Mouse (Mus musculus) hindbrain, embryonic 14.5 days (tissue): ENCODE data around the gene Smdt1. TPM values are rescaled to one million over a fixed set of nuclear protein-coding genes. Genes with fewer than 3 reads are reported as not detected.

ENCODE experiments used
- ATAC-seq: fragments of 200-750 bp; cut with Nextera tagmentation; 2 replicates; pipeline ENCODE4 v1.8.0; 2017; ENCODE audit warnings: moderate number of reproducible peaks, mild to moderate bottlenecking, moderate TSS enrichment, moderate library complexity; ENCODE audit not compliant: low FRiP score
- DNase-seq: peaks from one replicate; pipeline ENCODE4 v3.0.0-alpha.2; 2015; ENCODE audit warnings: low spot score
- H3K27ac ChIP-seq: fragments of 300-500 bp; sonication (generic); 2 replicates; pipeline ENCODE4 v1.5.1; 2014; ENCODE audit warnings: mild to moderate bottlenecking, moderate library complexity
- H3K27me3 ChIP-seq: fragments of 300-500 bp; sonication (generic); 2 replicates; pipeline ENCODE4 v1.6.1; 2014; ENCODE audit warnings: mild to moderate bottlenecking, low read length, mixed read lengths; ENCODE audit not compliant: control insufficient read depth, insufficient read depth
- H3K36me3 ChIP-seq: fragments of 300-500 bp; sonication (generic); replicated peaks from 2 replicates; pipeline ENCODE4 v1.6.1; 2014; ENCODE audit not compliant: control insufficient read depth, insufficient read depth
- H3K4me1 ChIP-seq: fragments of 300-500 bp; sonication (generic); replicated peaks from 2 replicates; pipeline ENCODE4 v1.6.1; 2014; ENCODE audit warnings: antibody characterized with exemption, low read length, mixed read lengths; ENCODE audit not compliant: control insufficient read depth, insufficient read depth
- H3K4me2 ChIP-seq: fragments of 300-500 bp; sonication (generic); replicated peaks from 2 replicates; pipeline ENCODE4 v1.6.1; 2014; ENCODE audit warnings: mild to moderate bottlenecking, moderate library complexity
- H3K4me3 ChIP-seq: fragments of 300-500 bp; sonication (generic); replicated peaks from 2 replicates; pipeline ENCODE4 v1.5.1; 2014; ENCODE audit warnings: mild to moderate bottlenecking, low read length
- H3K9ac ChIP-seq: fragments of 300-500 bp; sonication (generic); 2 replicates; pipeline ENCODE4 v1.6.1; 2014
- H3K9me3 ChIP-seq: fragments of 300-500 bp; sonication (generic); 2 replicates; pipeline ENCODE4 v1.6.1; 2016; ENCODE audit warnings: low read length; ENCODE audit not compliant: control insufficient read depth
- WGBS: fragments of 180-500 bp; shearing (Covaris S2); extraction: QIAGEN DNeasy Blood & Tissue Kit; methylation state at CpG from one replicate; pipeline ENCODE4 v1.1.7; 2014; 5-methylcytosine and 5-hydroxymethylcytosine counted together
- polyA plus RNA-seq: library from polyadenylated mRNA; unstranded; fragments of >200 nt; fragmentation: Nextera tagmentation; extraction: Ambion mirVana; gene quantifications from 2 replicates; pipeline ENCODE4 v1.2.1, GENCODE M21; 2014

Smdt1 gene
- polyA plus RNA-seq, 1 experiment from 2014 or later, result 367 TPM

DNA sequence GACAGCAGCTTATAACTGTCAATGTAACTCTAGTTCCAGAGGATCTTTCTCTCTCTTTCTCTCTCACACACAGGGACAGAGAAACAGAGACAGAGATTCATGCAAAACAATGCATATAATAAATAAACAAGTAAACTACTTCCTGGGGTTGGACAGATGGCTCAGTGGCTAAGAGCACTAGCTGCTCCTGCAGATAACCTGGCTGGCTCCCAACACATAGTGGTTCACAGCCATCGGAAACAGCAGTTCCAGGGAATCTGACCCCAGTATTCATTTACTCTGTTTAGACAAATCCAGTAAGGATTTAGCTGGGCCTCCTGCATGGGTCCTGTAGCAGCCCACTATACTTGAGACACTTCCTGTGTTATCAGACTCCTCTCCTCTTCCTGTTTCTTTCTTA lies 19.1 kb upstream of the Smdt1 start:
- H3K4me1 ChIP-seq, result no peaks in the 10 kb centered on the region
- H3K27me3 ChIP-seq, result no peaks in the 10 kb centered on the region
- no peak overlapping the region for H3K4me3 ChIP-seq
- H3K27ac ChIP-seq, result no peak overlapping the region
- ATAC-seq (no peak), DNase-seq (no peak)
- H3K9ac ChIP-seq, result no peak overlapping the region
- 80% methylated on average over 1 of the region's 1 CpGs for WGBS
- no peaks in the 10 kb centered on the region for H3K9me3 ChIP-seq
- no peaks in the 10 kb centered on the region for H3K36me3 ChIP-seq
- H3K4me2 ChIP-seq, result no peak overlapping the region

DNA sequence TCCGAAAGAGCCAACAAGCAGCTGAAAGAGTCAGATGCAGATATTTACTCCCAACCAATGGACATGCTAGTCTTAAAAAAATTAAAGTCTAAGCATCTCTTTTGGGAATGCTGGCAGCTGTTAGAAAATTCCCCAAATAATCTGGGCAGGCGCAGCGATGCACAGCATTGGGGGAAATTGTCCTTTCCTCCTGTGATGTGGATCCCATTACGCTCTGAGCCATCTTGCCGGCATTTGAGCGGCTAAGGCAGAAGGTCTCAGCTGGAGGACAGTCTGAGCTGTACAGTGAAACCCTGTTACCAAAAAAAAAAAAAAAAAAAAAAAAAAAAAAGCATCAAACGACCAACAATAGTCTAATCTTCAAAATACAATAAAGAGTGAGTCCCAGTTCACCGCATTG lies 16.6 kb upstream of the Smdt1 start:
- H3K27ac ChIP-seq, result no peak overlapping the region
- no peak overlapping the region for H3K9ac ChIP-seq
- H3K36me3 ChIP-seq, result no peaks in the 10 kb centered on the region
- DNase-seq, result no peak
- H3K4me2 ChIP-seq, result no peak overlapping the region
- H3K4me1 ChIP-seq, result no peaks in the 10 kb centered on the region
- no peak for ATAC-seq
- H3K27me3 ChIP-seq, result no peaks in the 10 kb centered on the region
- H3K9me3 ChIP-seq, result no peaks in the 10 kb centered on the region
- H3K4me3 ChIP-seq, result no peak overlapping the region
- 74% methylated on average over 8 of the region's 8 CpGs for WGBS

DNA sequence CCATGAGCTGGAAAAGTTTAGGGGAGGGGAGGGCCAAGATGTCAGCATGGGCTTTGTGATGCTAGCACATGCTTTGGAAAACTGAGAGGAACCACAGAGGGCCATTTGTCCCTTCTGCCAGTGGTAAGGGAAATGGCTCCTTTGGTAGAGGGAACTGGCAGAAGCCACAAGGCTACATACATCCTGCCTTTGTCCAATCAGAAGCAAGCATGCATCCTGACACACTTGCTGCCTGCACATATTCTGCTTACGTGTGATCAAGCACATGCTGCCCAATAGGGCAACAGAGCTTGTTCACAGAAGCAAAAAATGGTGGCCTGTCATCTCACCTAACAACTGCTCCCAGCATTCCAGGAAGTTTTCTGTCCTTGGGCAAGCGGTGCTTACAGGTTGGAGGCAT lies 13.4 kb upstream of the Smdt1 start:
- ATAC-seq, result no peak
- Histone ChIP-seq H3K4me2 (no peak overlapping the region), H3K9ac (no peak overlapping the region), H3K4me3 (no peak overlapping the region), H3K9me3 (no peaks in the 10 kb centered on the region), H3K27ac (no peak overlapping the region), H3K36me3 (peaks cover 5% of the 10 kb centered on the region), H3K27me3 (no peaks in the 10 kb centered on the region), H3K4me1 (no peaks in the 10 kb centered on the region)
- no peak for DNase-seq
- WGBS, result 71% methylated on average over 2 of the region's 2 CpGs

DNA sequence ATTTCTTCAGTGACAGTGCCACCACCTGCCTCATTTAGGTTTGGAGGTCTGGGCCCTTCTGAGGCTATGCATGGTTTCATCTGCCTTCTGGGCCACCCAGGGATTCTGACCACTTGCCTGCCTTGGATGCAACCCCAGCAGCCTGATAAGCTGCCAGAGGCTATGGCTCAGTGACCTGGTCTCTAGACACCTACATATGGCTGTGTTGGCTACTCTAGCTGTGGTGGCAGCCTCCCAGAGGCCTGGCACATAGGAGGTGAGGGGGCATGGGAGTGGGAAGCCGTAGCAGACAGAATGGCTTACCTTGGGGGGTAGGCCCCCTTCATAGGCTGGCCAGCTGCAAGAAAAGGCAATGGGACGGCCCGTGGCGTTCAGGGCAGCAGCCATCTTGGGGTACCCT lies 3.6 kb upstream of the Smdt1 start:
- no peak for ATAC-seq
- H3K9ac ChIP-seq, result no peak overlapping the region
- H3K4me1 ChIP-seq, result peaks cover 11% of the 10 kb centered on the region
- DNase-seq, result no peak
- peaks cover 16% of the 10 kb centered on the region for H3K36me3 ChIP-seq
- H3K27ac ChIP-seq, result no peak overlapping the region
- no peaks in the 10 kb centered on the region for H3K9me3 ChIP-seq
- no peak overlapping the region for H3K4me3 ChIP-seq
- H3K4me2 ChIP-seq, result no peak overlapping the region
- peaks cover 7% of the 10 kb centered on the region for H3K27me3 ChIP-seq
- 96% methylated on average over 4 of the region's 4 CpGs for WGBS

DNA sequence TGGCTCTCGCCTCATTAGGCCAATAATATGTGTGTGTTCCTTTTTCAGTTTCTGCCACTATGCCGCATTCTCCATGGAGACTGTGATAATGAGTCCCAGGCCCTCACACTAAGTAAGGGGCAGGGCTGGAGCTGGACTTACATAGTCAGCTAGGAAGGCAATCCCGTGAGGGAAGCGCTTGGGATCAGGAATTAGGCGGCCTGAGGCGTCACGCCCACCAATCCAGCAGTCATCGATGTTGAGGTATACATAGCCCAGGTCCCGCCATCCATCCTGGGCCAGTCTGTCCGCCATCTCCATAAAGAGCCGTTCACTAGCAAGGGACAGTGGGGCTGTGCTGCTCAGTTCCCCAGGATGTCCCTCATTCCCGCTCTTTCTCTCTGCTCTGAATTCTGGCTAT lies 2.1 kb upstream of the Smdt1 start:
- Histone ChIP-seq H3K27ac (no peak overlapping the region), H3K9me3 (no peaks in the 10 kb centered on the region), H3K4me3 (no peak overlapping the region), H3K36me3 (peaks cover 16% of the 10 kb centered on the region), H3K4me1 (peaks cover 14% of the 10 kb centered on the region), H3K27me3 (peaks cover 18% of the 10 kb centered on the region), H3K9ac (no peak overlapping the region), H3K4me2 (no peak overlapping the region)
- ATAC-seq (no peak), DNase-seq (no peak)
- WGBS, result 60% methylated on average over 12 of the region's 12 CpGs

DNA sequence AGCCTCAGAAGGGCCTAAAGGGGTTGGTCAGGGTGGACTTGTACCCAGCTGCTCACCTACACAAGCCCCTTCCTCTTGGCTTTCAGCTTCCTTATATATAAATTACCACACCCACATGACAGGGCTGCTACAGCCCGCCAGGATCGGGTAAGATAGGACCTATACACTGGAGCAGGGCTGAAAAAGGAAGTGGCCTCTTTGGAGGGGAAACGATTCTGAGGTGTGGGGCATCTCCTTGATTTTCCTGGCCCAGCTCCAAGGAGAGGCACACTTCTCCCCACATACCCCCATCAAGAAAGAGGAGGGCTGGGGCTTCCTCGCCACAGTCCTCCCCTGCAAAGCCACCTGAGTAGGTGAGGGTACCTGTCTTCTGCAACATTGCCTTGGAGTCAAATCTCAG lies 884 bp upstream of the Smdt1 start:
- H3K27ac ChIP-seq, result no peak overlapping the region
- DNase-seq (no peak), ATAC-seq (no peak)
- peak overlapping the region; percentile 64 for H3K9ac ChIP-seq
- peak overlapping the region; percentile 71 for H3K4me2 ChIP-seq
- H3K27me3 ChIP-seq, result peaks cover 18% of the 10 kb centered on the region
- peak overlapping the region; percentile 59 for H3K4me3 ChIP-seq
- no peaks in the 10 kb centered on the region for H3K9me3 ChIP-seq
- 55% methylated on average over 4 of the region's 4 CpGs for WGBS
- H3K4me1 ChIP-seq, result peaks cover 14% of the 10 kb centered on the region
- H3K36me3 ChIP-seq, result peaks cover 16% of the 10 kb centered on the region

DNA sequence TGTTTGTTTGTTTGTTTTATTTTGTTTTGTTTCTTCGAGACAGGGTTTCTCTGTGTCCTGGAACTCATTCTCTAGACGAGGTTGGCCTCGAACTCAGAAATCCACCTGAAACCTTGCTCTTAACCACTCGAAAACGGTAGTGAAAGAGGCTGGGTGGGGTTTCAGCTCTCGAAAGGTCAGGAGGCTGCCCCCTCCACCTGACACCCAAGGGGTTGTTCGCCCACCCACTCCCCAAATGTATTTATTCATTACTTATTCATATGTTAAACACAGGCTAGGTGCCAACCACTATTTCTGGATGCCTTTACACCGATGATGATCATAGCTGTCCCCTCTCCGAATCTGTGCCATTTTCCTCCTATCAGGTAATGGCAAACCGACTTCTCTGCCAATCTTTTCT lies 391 bp downstream of the Smdt1 start:
- DNase-seq (no peak), ATAC-seq (no peak)
- H3K36me3 ChIP-seq, result peaks cover 16% of the 10 kb centered on the region
- whole genome bisulfite sequencing, result 58% methylated on average over 10 of the region's 10 CpGs
- peak overlapping the region; percentile 59 for H3K4me3 ChIP-seq
- H3K27me3 ChIP-seq, result peaks cover 18% of the 10 kb centered on the region
- no peaks in the 10 kb centered on the region for H3K9me3 ChIP-seq
- H3K9ac ChIP-seq, result peak overlapping the region; percentile 64
- peak overlapping the region; percentile 71 for H3K4me2 ChIP-seq
- H3K27ac ChIP-seq, result no peak overlapping the region
- peaks cover 14% of the 10 kb centered on the region for H3K4me1 ChIP-seq

DNA sequence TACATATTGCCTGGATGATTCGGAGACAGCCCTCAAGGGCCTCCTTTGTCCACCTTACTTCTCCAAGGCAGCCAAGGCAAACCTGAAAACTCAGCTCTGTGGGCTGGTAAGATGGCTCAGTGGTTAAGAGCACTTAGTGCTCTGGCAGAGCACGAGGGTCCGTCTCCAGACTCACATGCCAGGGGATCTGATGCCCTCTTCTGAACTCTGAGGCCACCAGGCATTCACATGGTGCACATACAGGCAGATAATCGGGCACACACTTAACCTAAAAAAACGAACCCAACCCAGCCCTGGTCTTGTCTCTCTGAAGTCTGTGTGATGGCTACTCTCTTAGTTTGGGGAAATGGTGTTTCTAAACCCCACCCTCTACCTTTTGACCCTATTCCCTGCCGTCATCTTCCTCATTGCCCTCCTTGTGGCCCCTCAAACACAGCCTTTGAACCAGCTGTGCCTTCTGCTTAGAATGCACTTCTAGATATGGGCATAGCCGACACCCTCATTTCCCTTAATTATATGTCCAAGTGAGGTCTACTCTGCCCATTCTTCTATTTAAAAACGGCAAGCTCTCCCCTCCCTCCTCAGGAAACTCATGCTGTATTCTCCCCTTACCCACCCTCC lies 985 bp downstream of the Smdt1 start:
- Histone ChIP-seq H3K9ac (no peak overlapping the region), H3K27ac (no peak overlapping the region), H3K4me3 (no peak overlapping the region), H3K27me3 (peaks cover 18% of the 10 kb centered on the region), H3K4me1 (peaks cover 14% of the 10 kb centered on the region), H3K36me3 (peaks cover 11% of the 10 kb centered on the region), H3K4me2 (peak overlapping the region; percentile 71; the same call in 1 of the 2 replicates), H3K9me3 (no peaks in the 10 kb centered on the region)
- DNase-seq (no peak), ATAC-seq (no peak)
- WGBS, result 81% methylated on average over 8 of the region's 8 CpGs

DNA sequence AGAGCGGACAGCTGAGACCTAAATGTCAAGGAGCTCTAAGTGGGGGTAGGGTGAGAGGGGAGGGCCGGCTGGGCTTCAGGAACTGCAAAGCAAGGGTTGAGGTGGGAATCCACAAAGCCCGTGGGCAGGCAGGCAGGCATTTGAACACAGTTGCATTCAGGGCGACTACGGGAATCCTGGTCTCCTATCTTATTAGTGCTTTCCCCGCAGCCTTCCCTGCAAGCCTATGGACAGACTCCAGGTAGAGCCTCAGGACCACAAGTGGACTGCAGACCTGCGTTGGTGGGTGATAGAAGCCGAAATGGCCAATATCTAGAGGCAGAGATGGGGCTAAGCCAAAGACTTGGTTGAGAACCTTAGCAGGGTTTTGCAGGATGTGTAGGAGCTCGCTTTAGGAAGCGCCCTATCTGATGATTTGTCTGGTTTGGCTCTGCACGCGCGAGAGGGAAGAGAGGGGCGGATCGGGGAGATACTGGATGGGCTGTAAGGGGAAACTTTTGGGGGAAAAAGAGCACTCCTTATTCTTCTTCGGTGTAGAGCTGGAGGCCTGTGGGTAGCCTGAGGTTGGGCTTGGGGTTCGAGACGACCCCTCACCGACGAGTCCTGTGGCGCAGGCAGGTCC lies 1.8 kb downstream of the Smdt1 start:
- H3K4me1 ChIP-seq, result peaks cover 14% of the 10 kb centered on the region
- no peaks in the 10 kb centered on the region for H3K9me3 ChIP-seq
- no peak overlapping the region for H3K27ac ChIP-seq
- no peak for DNase-seq
- ATAC-seq, result no peak
- H3K4me2 ChIP-seq, result peak overlapping the region; percentile 51
- peaks cover 18% of the 10 kb centered on the region for H3K27me3 ChIP-seq
- peak overlapping the region; percentile 24 for H3K4me3 ChIP-seq
- peaks cover 3% of the 10 kb centered on the region; the same call in 1 of the 2 replicates for H3K36me3 ChIP-seq
- H3K9ac ChIP-seq, result peak overlapping the region; percentile 50
- 47% methylated on average over 21 of the region's 21 CpGs for WGBS
